Mouse (Mus musculus): ENCODE results near the gene Dmap1. TPM values are rescaled to one million over a fixed set of nuclear protein-coding genes. Genes with fewer than 3 reads are reported as not detected.

The Dmap1 gene
- total and polyA plus RNA-seq, 3 experiments, result 39.3 to 43.4 (median 39.3) TPM

DNA sequence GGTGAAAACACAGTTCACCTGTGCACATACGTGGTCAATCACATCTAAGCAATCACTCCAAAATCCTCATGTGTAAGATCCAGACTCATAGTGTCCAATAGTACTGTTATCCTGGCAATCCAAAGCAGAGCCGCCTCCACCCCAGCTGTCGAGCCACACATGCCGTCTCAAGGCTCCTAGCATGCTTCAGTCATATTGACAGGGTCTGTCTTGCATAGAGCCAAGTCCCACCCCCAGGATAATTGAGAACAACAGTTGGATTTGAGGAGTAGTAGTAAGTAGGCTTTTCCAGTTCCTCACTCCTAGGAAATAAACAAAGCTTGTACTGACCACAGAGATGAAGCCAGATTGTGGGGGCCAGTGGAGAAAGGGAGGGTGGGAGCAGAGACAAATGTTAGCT is 24.4 kb downstream of the Dmap1 start:
- Histone ChIP-seq H3K27me3 (replicated peaks) (no peaks in the 10 kb centered on the region), H3K9ac (ENCODE audit: insufficient read depth, low read depth) (no peak overlapping the region), H3K36me3 (replicated peaks in 1 of 2; ENCODE audit: control insufficient read depth in 1 of 2, insufficient read depth in 1 of 2, low read length in 1 of 2) (peaks cover 0 to 56% of the 10 kb centered on the region in 2 experiments), H3K4me3 (replicated peaks in 1 of 3; ENCODE audit: low read depth in 2 of 3, low read length in 2 of 3, poor library complexity in 1 of 3) (no peak overlapping the region), H3K4me2 (ENCODE audit: insufficient read depth, low read depth, poor library complexity, severe bottlenecking) (no peak overlapping the region), H3K79me2 (replicated peaks; ENCODE audit: control insufficient read depth, extremely low read depth, insufficient read depth, poor library complexity, severe bottlenecking) (no peaks in the 10 kb centered on the region), H3K4me1 (ENCODE audit: control insufficient read depth in 1 of 2, insufficient read depth in 2 of 2) (peaks cover 9 to 55% of the 10 kb centered on the region in 2 experiments), H3K27ac (ENCODE audit: insufficient read depth, low read depth) (no peak overlapping the region), H3K9me3 (replicated peaks; ENCODE audit: low read length) (no peaks in the 10 kb centered on the region)
- in situ Hi-C loops (cut with MboI; ENCODE audit: low pct_ligation_motif_present, low pct_unique_long_range_greater_than_20kb, low sequenced_read_pairs) (loop anchor here (10.0 kb wide), 1 partner anchor 333 kb away; no protein-coding TSS in a partner anchor), dilution Hi-C loops (cut with MboI; ENCODE audit: extremely low pct_ligation_motif_present, extremely low pct_unique_long_range_greater_than_20kb, low sequenced_read_pairs) (no loop called here)
- TF ChIP-seq ZC3H11A (IDR thresholded peaks at IDR 0.05; ENCODE audit: low read depth, low read length), result no peak
- TF ChIP-seq MEF2A (IDR thresholded peaks at IDR 0.05; ENCODE audit: borderline replicate concordance, low read depth, low read length), result no peak
- TF ChIP-seq ETS1 (conservative IDR thresholded peaks at IDR 0.05; ENCODE audit: low read depth, low read length), result no peak
- TF ChIP-seq UBTF (IDR thresholded peaks at IDR 0.05; ENCODE audit: low read depth, low read length), result no peak
- TF ChIP-seq SIN3A (IDR thresholded peaks at IDR 0.05; ENCODE audit: low read length), result no peak
- TF ChIP-seq IRF4 (IDR thresholded peaks at IDR 0.05; ENCODE audit: low read depth, low read length), result no peak
- TF ChIP-seq E2F4 (IDR thresholded peaks at IDR 0.05; ENCODE audit: insufficient replicate concordance, low read depth, low read length), result no peak
- no peak for TF ChIP-seq USF1 (IDR thresholded peaks at IDR 0.05; ENCODE audit: low read depth, low read length)
- TF ChIP-seq MXI1 (IDR thresholded peaks at IDR 0.05; ENCODE audit: low read depth, low read length), result no peak
- no peak for DNase-seq (ENCODE audit: extremely low read depth)

DNA sequence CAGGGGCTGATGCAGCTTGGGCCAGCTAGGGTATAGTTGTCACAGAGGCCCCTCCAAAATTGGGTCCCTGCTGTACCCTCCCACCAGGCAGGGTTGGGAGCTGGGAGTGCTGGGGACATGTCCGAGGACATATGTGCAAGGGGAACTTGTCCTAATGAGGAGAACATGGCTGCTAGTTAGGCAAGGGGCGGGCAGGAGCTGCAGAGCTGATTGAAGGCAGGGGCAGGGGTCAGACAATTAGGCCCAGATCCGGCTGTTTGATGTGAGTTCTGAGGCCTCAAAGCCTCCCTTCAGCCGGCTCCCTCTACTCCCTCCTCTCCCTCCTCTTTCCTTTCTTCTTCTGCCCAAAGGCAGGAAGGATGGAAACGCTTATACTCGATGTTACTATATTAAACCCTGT is 25.1 kb downstream of the Dmap1 start:
- H3K9ac ChIP-seq (ENCODE audit: insufficient read depth, low read depth), result no peak overlapping the region
- no peak overlapping the region for H3K27ac ChIP-seq (ENCODE audit: insufficient read depth, low read depth)
- H3K4me3 ChIP-seq (replicated peaks in 1 of 3; ENCODE audit: low read depth in 2 of 3, low read length in 2 of 3, poor library complexity in 1 of 3), result no peak overlapping the region
- H3K27me3 ChIP-seq (replicated peaks), result no peaks in the 10 kb centered on the region
- no peaks in the 10 kb centered on the region for H3K79me2 ChIP-seq (replicated peaks; ENCODE audit: control insufficient read depth, extremely low read depth, insufficient read depth, poor library complexity, severe bottlenecking)
- H3K4me1 ChIP-seq (ENCODE audit: control insufficient read depth in 1 of 2, insufficient read depth in 2 of 2), result peaks cover 16 to 58% of the 10 kb centered on the region in 2 experiments
- TF ChIP-seq RAD21 (IDR thresholded peaks at IDR 0.05; ENCODE audit: low read depth, low read length) (no peak), ETS1 (conservative IDR thresholded peaks at IDR 0.05; ENCODE audit: low read depth, low read length) (no peak), CTCF (conservative IDR thresholded peaks at IDR 0.05 in 1 of 2, IDR thresholded peaks at IDR 0.05 in 1 of 2; ENCODE audit: low read depth in 2 of 2, low read length in 2 of 2) (no peak), EP300 (IDR thresholded peaks at IDR 0.05; ENCODE audit: low read length) (no peak), POLR2A (IDR thresholded peaks at IDR 0.05; ENCODE audit: low read depth, low read length) (no peak), ELF1 (IDR thresholded peaks at IDR 0.05; ENCODE audit: low read depth, low read length) (no peak), JUN (IDR thresholded peaks at IDR 0.05; ENCODE audit: insufficient read depth, low read depth, low read length) (no peak), NRF1 (IDR thresholded peaks at IDR 0.05; ENCODE audit: low read depth, low read length) (no peak), RCOR1 (conservative IDR thresholded peaks at IDR 0.05; ENCODE audit: low read depth, low read length) (no peak), NELFE (IDR thresholded peaks at IDR 0.05; ENCODE audit: low read depth, low read length) (no peak), CHD2 (IDR thresholded peaks at IDR 0.05; ENCODE audit: low read length) (no peak)
- H3K9me3 ChIP-seq (replicated peaks; ENCODE audit: low read length), result no peaks in the 10 kb centered on the region
- H3K36me3 ChIP-seq (replicated peaks in 1 of 2; ENCODE audit: control insufficient read depth in 1 of 2, insufficient read depth in 1 of 2, low read length in 1 of 2), result peaks cover 0 to 53% of the 10 kb centered on the region in 2 experiments
- DNase-seq (ENCODE audit: extremely low read depth), result no peak
- in situ Hi-C loops (cut with MboI; ENCODE audit: low pct_ligation_motif_present, low pct_unique_long_range_greater_than_20kb, low sequenced_read_pairs), result loop anchor here (10.0 kb wide), 1 partner anchor 332 kb away; no protein-coding TSS in a partner anchor
- no peak overlapping the region for H3K4me2 ChIP-seq (ENCODE audit: insufficient read depth, low read depth, poor library complexity, severe bottlenecking)
- dilution Hi-C loops (cut with MboI; ENCODE audit: extremely low pct_ligation_motif_present, extremely low pct_unique_long_range_greater_than_20kb, low sequenced_read_pairs), result no loop called here
